Mouse (Mus musculus) adrenal gland, adult (tissue): ENCODE measurements around the gene Tspyl3.
"Not testable (repeated sequence)": the region's sequence is repeated elsewhere in the genome, so short reads cannot be mapped to it uniquely, and the experiment has no call there.

ENCODE experiments used
- DNase-seq, 2 experiments: peaks; one replicate each; pipeline ENCODE4 v3.0.0; 2022 to 2023; ENCODE audit warnings: low spot score in 1 of 2; ENCODE audit not compliant: inconsistent age in 2 of 2

Tspyl3 gene

DNA sequence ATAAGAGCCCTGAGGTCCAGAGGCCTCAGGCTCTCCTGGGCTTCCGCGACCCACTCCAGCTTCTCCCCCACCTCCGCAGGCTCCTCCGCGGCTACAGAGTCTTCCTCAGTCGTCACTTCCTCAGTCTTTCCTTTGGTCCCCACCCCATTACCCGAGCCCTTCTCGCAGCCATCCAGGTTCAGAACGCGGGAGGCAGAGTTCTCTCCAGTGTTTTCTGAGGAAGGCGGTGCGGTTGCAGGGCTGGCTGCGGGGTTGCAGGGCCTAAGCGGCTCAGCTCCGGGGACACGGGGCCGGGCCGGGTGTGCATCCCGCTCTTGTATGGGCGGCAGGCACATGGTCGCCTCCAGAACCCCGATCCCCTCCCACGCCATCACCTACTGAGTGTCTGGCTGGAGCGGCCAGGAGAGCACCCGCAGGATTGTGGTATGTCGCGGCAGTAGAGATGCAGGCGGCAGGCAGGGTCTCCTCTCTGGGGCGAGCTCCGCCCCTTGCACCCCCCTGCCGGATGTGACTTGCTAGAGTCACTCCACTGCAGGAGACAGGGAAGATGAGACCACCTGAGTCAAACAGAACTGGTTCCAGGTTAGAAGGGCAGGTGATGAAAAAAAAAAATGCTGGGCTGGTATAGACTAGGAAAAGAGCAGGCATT lies at the start of gene Tspyl3:
Gene Tspyl3, minus strand, starts transcription at position 496 of the 649 bp plus-strand sequence.
- DNase-seq, result peak; percentile 32 to 72

GRCm38 (mm10) chr2:153274919-153275247 lies 49.6 kb upstream of the Tspyl3 start:
- peak; percentile 67 to 85 for DNase-seq

- not testable (repeated sequence) for DNase-seq
Measured at GRCm38 (mm10) chr2:153274200-153274918, 49.1 kb upstream of the Tspyl3 start.

GRCm38 (mm10) chr2:153270231-153270915 lies 45.1 kb upstream of the Tspyl3 start:
- not testable (repeated sequence) for DNase-seq

GRCm38 (mm10) chr2:153267331-153267730 lies 42.1 kb upstream of the Tspyl3 start:
- no peak for DNase-seq

DNA sequence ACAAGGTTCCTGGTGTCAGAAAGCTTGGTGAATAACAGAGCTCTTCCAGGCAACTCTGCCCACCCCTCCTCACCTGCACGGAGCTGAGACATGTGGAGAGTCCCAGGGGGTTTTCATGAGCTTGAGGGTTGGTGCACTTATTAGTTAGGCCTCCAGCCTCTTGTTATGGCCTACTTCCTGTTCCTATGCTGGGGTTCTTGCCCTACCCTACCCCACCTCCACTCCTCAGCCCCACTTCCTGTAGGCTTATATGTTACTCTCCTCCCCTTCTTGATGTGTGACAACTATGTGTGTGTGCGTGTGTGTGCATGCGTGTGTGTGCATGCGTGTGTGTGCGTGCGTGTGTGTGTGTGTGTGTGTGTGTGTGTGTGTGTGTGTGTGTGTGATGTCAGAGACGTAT lies 37.8 kb upstream of the Tspyl3 start:
- DNase-seq, result no peak

- no peak for DNase-seq
Measured at GRCm38 (mm10) chr2:153259864-153260674, 34.8 kb upstream of the Tspyl3 start.

DNA sequence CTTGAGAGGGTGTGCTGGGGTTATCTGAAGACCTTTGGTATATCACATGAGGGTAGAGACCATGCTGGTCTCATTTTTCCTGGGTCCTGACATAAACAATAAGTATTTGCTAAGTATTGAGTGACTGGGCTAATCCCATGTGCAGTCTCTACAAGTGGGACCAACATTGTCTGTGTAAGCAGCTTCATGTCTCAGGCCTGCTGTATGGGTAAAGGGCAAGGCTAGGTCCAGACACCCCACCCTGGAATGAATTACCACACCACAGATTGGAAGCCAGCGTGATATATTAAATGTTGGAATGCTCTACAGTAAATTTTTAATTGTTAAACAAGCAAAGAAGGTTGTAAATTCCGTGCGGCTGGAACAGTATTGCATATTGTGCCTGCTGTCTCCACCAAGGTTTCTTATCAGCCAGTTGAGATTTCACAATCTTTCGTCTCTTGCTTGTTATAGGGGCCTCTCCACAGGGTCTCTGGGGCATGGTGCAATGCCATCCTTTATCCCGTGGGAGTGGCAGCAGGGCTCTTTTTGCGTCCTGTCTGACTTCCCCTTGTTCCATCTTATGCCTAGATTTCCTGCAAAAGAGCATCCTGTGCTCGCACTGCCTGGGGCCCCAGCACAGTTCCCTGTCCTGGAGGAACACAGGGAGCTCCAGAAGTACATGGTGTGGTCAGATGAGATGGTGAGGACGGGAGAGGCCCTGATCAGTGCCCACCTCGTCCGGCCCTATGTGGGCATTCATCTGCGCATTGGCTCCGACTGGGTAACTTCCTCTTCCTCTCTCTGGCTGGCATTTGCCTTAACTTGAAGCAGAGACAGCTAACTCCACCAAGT lies 34.0 kb upstream of the Tspyl3 start:
- DNase-seq, result no peak

- DNase-seq, result no peak
Measured at GRCm38 (mm10) chr2:153256604-153257003, 31.4 kb upstream of the Tspyl3 start.

DNA sequence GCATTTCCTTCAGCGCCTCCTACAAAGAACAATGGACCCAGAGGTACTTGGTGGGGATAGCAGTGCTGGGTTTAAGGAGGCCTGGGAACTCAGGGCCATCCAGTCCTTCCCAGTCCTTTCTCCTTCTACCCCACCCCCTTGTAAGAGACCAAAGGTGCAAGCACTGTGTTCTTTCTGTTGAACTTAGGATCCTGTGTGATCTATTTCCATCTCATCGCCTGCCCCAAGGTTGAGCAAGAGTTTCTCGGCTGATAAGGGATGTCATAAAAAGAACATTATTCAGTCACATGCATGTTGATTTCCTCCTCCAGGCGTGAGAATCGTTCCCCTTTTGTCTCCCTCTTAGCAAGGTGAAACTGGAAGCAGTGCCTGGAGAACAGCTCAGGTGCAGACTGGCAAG lies 24.5 kb upstream of the Tspyl3 start:
- DNase-seq, result no peak

GRCm38 (mm10) chr2:153242156-153242555 lies 16.9 kb upstream of the Tspyl3 start:
- peak; percentile 63 to 79 for DNase-seq

GRCm38 (mm10) chr2:153241250-153242014 lies 16.2 kb upstream of the Tspyl3 start, which contains the start of the genes Plagl2 and Pofut1:
Gene Plagl2 (minus strand): TSS chr2:153241426.
Gene Pofut1 (plus strand): TSS chr2:153241533.
- peak; percentile 94 to 96 for DNase-seq

- peak; percentile 48 to 79 for DNase-seq
Measured at GRCm38 (mm10) chr2:153240701-153241235, 15.5 kb upstream of the Tspyl3 start.

DNA sequence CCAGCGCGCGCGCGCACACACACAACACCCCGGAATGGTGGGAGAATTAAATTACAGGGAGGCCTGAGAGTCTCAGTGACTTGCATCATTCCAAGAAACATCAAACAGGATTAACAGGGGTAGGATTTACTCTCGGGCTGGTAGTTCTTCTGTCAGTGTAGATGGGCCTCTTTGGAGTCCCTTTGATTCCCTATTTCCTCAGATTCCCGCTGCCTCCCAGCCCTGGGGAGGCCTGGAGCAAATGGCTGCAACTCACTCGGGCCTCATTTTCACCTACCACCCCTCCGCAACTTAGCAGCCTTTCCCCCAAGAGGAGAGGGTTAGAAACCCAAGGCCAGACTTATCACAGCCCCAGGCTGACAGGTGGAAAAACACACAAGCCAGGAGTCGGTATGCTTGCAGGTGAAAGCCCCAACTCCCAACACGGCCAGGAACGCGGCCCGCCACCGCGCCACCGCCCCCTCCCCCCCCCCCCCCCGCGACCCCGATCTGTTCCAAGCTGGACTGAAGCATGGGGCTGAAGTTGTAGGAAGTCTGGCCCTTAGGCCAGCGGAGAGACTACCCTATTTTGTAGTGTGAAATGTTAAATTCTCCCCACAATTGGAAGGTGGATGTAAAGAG lies 14.7 kb upstream of the Tspyl3 start:
- DNase-seq, result peak; percentile 42 to 81

- peak in 1 of 2 experiments; percentile 46 for DNase-seq
Measured at GRCm38 (mm10) chr2:153239021-153239859, 14.0 kb upstream of the Tspyl3 start.

- peak; percentile 56 to 79 for DNase-seq
Measured at GRCm38 (mm10) chr2:153238406-153238805, 13.2 kb upstream of the Tspyl3 start.

GRCm38 (mm10) chr2:153237891-153238290 lies 12.7 kb upstream of the Tspyl3 start:
- no peak for DNase-seq

- no peak for DNase-seq
Measured at GRCm38 (mm10) chr2:153237193-153237592, 12.0 kb upstream of the Tspyl3 start.
